Mouse (Mus musculus) MEL (cell line): ENCODE measurements around the gene Mrgprd. TPM values are rescaled to one million over a fixed set of nuclear protein-coding genes. Genes with fewer than 3 reads are reported as not detected.

ENCODE experiments used
- DNase-seq: peaks from one replicate; pipeline ENCODE4 v3.0.0; 2011; ENCODE audit warnings: low read depth, low spot score
- H3K27ac ChIP-seq: 2 replicates; pipeline ENCODE4 v1.5.1; 2012; ENCODE audit warnings: low read depth, mild to moderate bottlenecking, control low read depth, low read length, moderate library complexity; ENCODE audit not compliant: control insufficient read depth
- H3K27me3 ChIP-seq, 2 experiments: fragments of 150-350 bp in 1 of 2; sonication (generic) in 1 of 2; 2 replicates each; pipeline ENCODE4 v1.6.1; 2012; ENCODE audit warnings: low read length in 2 of 2, mild to moderate bottlenecking in 2 of 2, improper control_type of control experiment in 1 of 2, moderate library complexity in 1 of 2; ENCODE audit not compliant: insufficient read depth in 2 of 2, control insufficient read depth in 1 of 2
- H3K36me3 ChIP-seq, 2 experiments: 2 replicates each; pipeline ENCODE4 v1.6.1; 2012 to 2014; ENCODE audit warnings: low read length in 2 of 2, improper control_type of control experiment in 1 of 2, inconsistent platforms in 1 of 2, mild to moderate bottlenecking in 1 of 2; ENCODE audit not compliant: insufficient read depth in 2 of 2, control insufficient read depth in 1 of 2
- H3K4me1 ChIP-seq, 2 experiments: fragments of 150-350 bp in 1 of 2; sonication (generic) in 1 of 2; 2 replicates each; pipeline ENCODE4 v1.6.1; 2012; ENCODE audit warnings: low read length in 2 of 2, improper control_type of control experiment in 1 of 2, mild to moderate bottlenecking in 1 of 2; ENCODE audit not compliant: insufficient read depth in 2 of 2, control insufficient read depth in 1 of 2
- H3K4me3 ChIP-seq, 2 experiments: fragments of 150-350 bp in 1 of 2; sonication (generic) in 1 of 2; 2 replicates each; pipeline ENCODE4 v1.5.1; 2012; ENCODE audit warnings: low read depth in 2 of 2, low read length in 2 of 2, mild to moderate bottlenecking in 2 of 2, moderate library complexity in 2 of 2, control low read depth in 1 of 2, improper control_type of control experiment in 1 of 2; ENCODE audit not compliant: control insufficient read depth in 1 of 2, insufficient read depth in 1 of 2
- H3K79me2 ChIP-seq: 2 replicates; pipeline ENCODE4 v1.6.1; 2012; ENCODE audit warnings: mild to moderate bottlenecking, low read length, moderate library complexity; ENCODE audit not compliant: control insufficient read depth, poor library complexity, insufficient read depth
- H3K9ac ChIP-seq: 2 replicates; pipeline ENCODE4 v1.6.1; 2012; ENCODE audit warnings: low read depth, mild to moderate bottlenecking, control low read depth, low read length, moderate library complexity; ENCODE audit not compliant: control insufficient read depth, poor library complexity, severe bottlenecking
- H3K9me3 ChIP-seq: fragments of 150-350 bp; sonication (generic); replicated peaks from 2 replicates; pipeline ENCODE4 v1.6.1; 2012; ENCODE audit warnings: mild to moderate bottlenecking, low read length, improper control_type of control experiment, moderate library complexity; ENCODE audit not compliant: insufficient read depth
- EP300 ChIP-seq, 2 experiments: IDR thresholded peaks; 2 replicates each; pipeline ENCODE4 v1.6.1; 2011; ENCODE audit warnings: improper control_type of control experiment in 2 of 2, low read length in 2 of 2, low read depth in 1 of 2, mild to moderate bottlenecking in 1 of 2
- ETS1 ChIP-seq: IDR thresholded peaks from 2 replicates; pipeline ENCODE4 v1.6.1; 2012; ENCODE audit warnings: low read depth, mild to moderate bottlenecking, inconsistent platforms, low read length, improper control_type of control experiment, moderate library complexity
- GATA1 ChIP-seq: IDR thresholded peaks from 2 replicates; pipeline ENCODE4 v1.6.1; 2011; ENCODE audit warnings: low read depth, low read length, improper control_type of control experiment
- HCFC1 ChIP-seq: IDR thresholded peaks from 2 replicates; pipeline ENCODE4 v1.6.1; 2012; ENCODE audit warnings: low read depth, mild to moderate bottlenecking, inconsistent platforms, low read length, improper control_type of control experiment, moderate library complexity
- KAT2A ChIP-seq: conservative IDR thresholded peaks from 2 replicates; pipeline ENCODE4 v1.6.1; 2012; ENCODE audit warnings: low read depth, low read length, improper control_type of control experiment, inconsistent platforms
- MAX ChIP-seq: IDR thresholded peaks from 2 replicates; pipeline ENCODE4 v1.6.1; 2011; ENCODE audit warnings: low read length, improper control_type of control experiment
- MYB ChIP-seq: IDR thresholded peaks from 2 replicates; pipeline ENCODE4 v1.6.1; 2011; ENCODE audit warnings: mild to moderate bottlenecking, low read depth, low read length, improper control_type of control experiment
- NRF1 ChIP-seq: IDR thresholded peaks from 2 replicates; pipeline ENCODE4 v1.6.1; 2014; ENCODE audit warnings: low read depth, mild to moderate bottlenecking, inconsistent platforms, low read length, improper control_type of control experiment, moderate library complexity; ENCODE audit not compliant: poor library complexity, insufficient read depth, severe bottlenecking
- POLR2A ChIP-seq, 2 experiments: IDR thresholded peaks; 2 replicates each; pipeline ENCODE4 v1.6.1; 2011 to 2012; ENCODE audit warnings: low read length in 2 of 2, mild to moderate bottlenecking in 2 of 2, control low read depth in 1 of 2, improper control_type of control experiment in 1 of 2, low read depth in 1 of 2, moderate library complexity in 1 of 2; ENCODE audit not compliant: control insufficient read depth in 1 of 2, insufficient read depth in 1 of 2, poor library complexity in 1 of 2
- POLR2AphosphoS2 ChIP-seq: IDR thresholded peaks from 2 replicates; pipeline ENCODE4 v1.6.1; 2011; ENCODE audit warnings: low read length, improper control_type of control experiment
- POLR2AphosphoS5 ChIP-seq: IDR thresholded peaks from 2 replicates; pipeline ENCODE4 v1.6.1; 2012; ENCODE audit warnings: low read depth, borderline replicate concordance, mild to moderate bottlenecking, inconsistent platforms, low read length, moderate library complexity, mixed read lengths
- RAD21 ChIP-seq: IDR thresholded peaks from 2 replicates; pipeline ENCODE4 v1.6.1; 2011; ENCODE audit warnings: mild to moderate bottlenecking, low read depth, low read length, improper control_type of control experiment
- RCOR1 ChIP-seq: IDR thresholded peaks from 2 replicates; pipeline ENCODE4 v1.6.1; 2012; ENCODE audit warnings: low read depth, mild to moderate bottlenecking, inconsistent platforms, low read length, improper control_type of control experiment
- SMC3 ChIP-seq: IDR thresholded peaks from 2 replicates; pipeline ENCODE4 v1.6.1; 2011; ENCODE audit warnings: low read depth, low read length, improper control_type of control experiment
- UBTF ChIP-seq: IDR thresholded peaks from 2 replicates; pipeline ENCODE4 v1.6.1; 2012; ENCODE audit warnings: low read depth, mild to moderate bottlenecking, inconsistent platforms, low read length, improper control_type of control experiment, moderate library complexity, borderline replicate concordance; ENCODE audit not compliant: insufficient read depth
- USF2 ChIP-seq, 2 experiments: IDR thresholded peaks; 2 replicates each; pipeline ENCODE4 v1.6.1; 2011 to 2012; ENCODE audit warnings: improper control_type of control experiment in 2 of 2, low read length in 2 of 2, borderline replicate concordance in 1 of 2, inconsistent platforms in 1 of 2, low read depth in 1 of 2, mild to moderate bottlenecking in 1 of 2; ENCODE audit not compliant: insufficient read depth in 1 of 2
- polyA plus RNA-seq, 2 experiments: library from polyadenylated mRNA; stranded (reverse) in 1 of 2; unstranded in 1 of 2; fragments of >175 nt in 1 of 2; fragments of >200 nt in 1 of 2; gene quantifications; 2 replicates each; pipeline versions ENCODE4 v1.2.1 to v1.2.4; 2012; ENCODE audit warnings: low replicate concordance in 2 of 2, low read depth in 1 of 2; ENCODE audit not compliant: insufficient read length in 2 of 2, insufficient read depth in 1 of 2, missing spikeins in 1 of 2
- total RNA-seq: library from RNA; depleted of rRNA; stranded (reverse); fragments of 300-350 nt; gene quantifications from 2 replicates; pipeline ENCODE4 v1.2.3, GENCODE M21; 2012; rRNA removed

Mrgprd gene
- total RNA-seq (not detected in 2 replicates), polyA plus RNA-seq (not detected)

DNA sequence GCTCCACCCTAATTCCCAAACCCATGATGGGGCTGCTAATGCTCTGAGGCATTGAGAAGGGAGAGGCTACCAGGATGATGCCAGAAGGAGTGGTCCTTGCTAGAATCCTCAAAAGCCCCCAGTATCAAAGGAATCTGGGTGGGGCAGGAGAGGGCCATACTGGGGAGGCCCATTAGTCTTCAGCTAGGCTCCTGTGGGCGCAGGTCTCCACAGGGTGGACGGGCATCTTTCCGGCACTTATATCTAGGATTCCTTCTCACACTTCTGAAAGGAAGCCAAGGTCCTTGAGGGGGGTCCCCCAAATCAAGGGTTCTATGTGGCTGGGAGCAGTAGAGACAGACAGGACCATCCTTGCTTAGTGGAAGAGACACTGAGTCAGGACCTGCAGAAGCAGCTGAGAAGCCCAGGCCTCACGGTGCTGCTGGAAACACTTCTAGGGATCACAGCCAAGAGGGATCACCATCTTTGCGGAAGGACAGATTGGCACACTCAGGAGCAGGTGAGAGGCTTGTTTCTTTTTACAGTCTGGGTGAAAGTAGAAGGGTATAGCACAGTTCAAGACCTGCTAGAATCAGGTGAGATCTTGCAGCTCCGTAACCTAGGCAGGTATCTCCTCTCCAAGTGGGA, at the start of gene Mrgprd:
TSS of gene Mrgprd (plus strand) at position 51 of the 627 bp plus-strand sequence.
- TF ChIP-seq EP300 (IDR thresholded peaks at IDR 0.05; ENCODE audit: low read depth in 1 of 2, low read length in 2 of 2) (no peak), USF2 (IDR thresholded peaks at IDR 0.05; ENCODE audit: borderline replicate concordance in 1 of 2, insufficient read depth in 1 of 2, low read depth in 1 of 2, low read length in 2 of 2) (no peak), SMC3 (no peak), HCFC1 (no peak), MYB (no peak), RCOR1 (no peak), POLR2AphosphoS2 (no peak), KAT2A (no peak), NRF1 (no peak), ETS1 (no peak), UBTF (no peak), GATA1 (no peak), POLR2AphosphoS5 (no peak), POLR2A (IDR thresholded peaks at IDR 0.05; ENCODE audit: control insufficient read depth in 1 of 2, insufficient read depth in 1 of 2, low read depth in 1 of 2, low read length in 2 of 2, poor library complexity in 1 of 2) (no peak)
- TF ChIP-seq, all 39 proteins: peak for 0
- H3K4me1 ChIP-seq: no peaks in the 10 kb centered on the region
- no peak within 1 kb of the TSS for H3K4me3 ChIP-seq
- no peak for DNase-seq
- no peak within 1 kb of the TSS for H3K9ac ChIP-seq
- H3K27ac ChIP-seq: no peak within 1 kb of the TSS
- no peaks in the 10 kb centered on the region for H3K79me2 ChIP-seq
- H3K9me3 ChIP-seq: no peaks in the 10 kb centered on the region
- no peaks in the 10 kb centered on the region for H3K27me3 ChIP-seq
- no peaks in the 10 kb centered on the region for H3K36me3 ChIP-seq

DNA sequence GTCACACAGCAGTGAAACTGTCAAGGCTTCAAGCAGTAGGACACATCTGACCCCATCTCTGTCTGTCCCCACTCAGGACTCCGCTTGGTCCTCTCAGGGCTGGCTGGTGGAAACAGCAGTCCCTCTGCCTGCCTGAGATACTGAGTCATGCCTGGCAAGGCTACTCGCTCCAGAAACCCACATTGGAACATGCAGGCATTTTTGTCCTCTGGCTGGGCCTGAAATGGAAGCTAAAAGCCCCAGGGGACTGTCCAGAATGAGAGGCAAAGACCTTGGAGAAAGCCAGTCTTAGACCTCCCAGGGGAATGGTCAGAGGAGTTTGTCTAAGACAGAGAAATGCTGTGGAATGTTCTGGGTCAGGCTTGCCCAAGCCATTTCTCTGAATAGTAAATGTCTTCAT, 48.6 kb upstream of the Mrgprd start:
- Histone ChIP-seq H3K36me3 (peaks cover 0 to 1% of the 10 kb centered on the region in 2 experiments; a peak in 1 of 4 replicates), H3K4me3 (no peak overlapping the region), H3K9ac (no peak overlapping the region), H3K9me3 (no peaks in the 10 kb centered on the region), H3K79me2 (no peaks in the 10 kb centered on the region), H3K27me3 (no peaks in the 10 kb centered on the region), H3K27ac (no peak overlapping the region), H3K4me1 (no peaks in the 10 kb centered on the region)
- DNase-seq: no peak
- TF ChIP-seq RAD21 (no peak), MAX (no peak)
